Mouse (Mus musculus) urinary bladder, postnatal 4 days (tissue): ENCODE measurements at regions not wholly inside any gene's neighbourhood (a gene's known extent, or its start where the extent isn't known, plus 50 kb on each side); places are given as distances from the start of the nearest gene placed in this dataset.

Experiments used
- DNase-seq, 2 experiments: peaks; one replicate each; pipeline ENCODE4 v3.0.0; 2021 to 2022; ENCODE audit warnings: low spot score in 2 of 2

- DNase-seq, result no peak
Measured at GRCm38 (mm10) chr8:86428998-86429651, 151.4 kb downstream of the Abcc12 start.

DNA sequence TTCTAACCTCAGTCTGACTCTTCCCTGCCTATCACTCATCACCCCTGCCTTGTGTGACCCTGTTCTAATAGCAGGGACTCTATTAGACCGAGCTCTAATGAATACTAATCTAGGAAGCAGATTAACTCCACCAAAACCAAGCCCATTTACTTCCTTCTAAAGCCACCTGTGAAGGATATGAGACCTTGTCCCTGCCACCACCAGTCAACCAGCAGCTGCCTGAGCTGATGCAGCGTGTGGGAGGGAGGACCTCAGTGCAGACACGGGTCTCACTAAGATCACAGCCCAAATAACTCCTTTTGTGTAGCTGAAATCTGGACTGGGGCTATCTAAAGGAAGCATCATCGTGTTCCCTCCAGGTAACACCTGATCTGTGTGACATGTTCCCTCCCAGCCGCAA is 152.4 kb downstream of the Abcc12 start:
- DNase-seq, result no peak

DNA sequence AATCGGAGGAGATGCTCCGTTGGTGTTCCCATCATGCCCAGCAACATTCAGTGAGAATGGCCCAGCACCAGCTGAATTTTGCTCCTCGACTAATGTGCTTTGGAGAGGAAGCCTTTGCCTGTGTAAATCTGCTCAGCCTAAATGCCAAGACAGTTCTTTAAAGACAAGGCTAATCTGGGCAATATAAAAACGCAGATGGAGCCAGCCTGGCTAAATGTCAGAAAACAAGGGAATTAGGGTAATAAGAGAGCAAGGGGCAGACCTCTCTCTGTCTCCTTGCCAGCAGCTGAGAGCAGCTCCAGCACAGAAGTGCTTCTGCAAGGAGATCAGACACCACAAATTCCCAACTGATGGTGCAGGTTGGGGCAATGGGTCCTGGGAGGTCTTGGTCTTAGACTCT is 154.4 kb downstream of the Abcc12 start:
- DNase-seq, result no peak

- no peak for DNase-seq
Measured at GRCm38 (mm10) chr8:86425382-86425781, 155.1 kb downstream of the Abcc12 start.

DNA sequence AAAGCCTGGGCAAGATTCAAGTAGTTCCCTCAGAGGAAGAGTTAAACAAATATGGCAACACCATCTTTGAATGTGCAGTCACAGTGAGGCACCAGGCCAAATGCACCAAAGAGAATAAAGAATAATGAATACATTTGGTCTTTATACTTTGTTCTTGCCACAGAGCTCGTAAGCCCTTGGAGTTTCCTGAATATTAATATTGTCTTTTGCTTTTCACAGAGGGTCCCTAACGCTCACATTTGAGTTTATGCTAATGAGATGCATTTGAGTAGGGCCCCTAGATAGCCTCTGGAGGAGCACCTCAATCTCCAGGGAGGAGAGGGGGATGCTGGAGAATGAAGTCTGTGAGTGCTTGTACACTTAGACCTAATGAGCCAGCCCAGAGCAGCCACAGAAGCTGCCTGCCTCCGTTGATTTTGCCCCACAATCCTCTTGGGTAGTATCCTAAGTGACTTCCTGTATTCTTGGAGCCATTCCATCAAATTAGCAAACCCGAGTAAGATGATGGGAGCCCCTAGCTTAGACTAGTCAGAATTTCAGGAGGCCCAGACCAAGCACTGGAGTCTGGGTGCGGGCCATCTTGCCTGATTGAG is 161.3 kb downstream of the Abcc12 start:
- no peak for DNase-seq

DNA sequence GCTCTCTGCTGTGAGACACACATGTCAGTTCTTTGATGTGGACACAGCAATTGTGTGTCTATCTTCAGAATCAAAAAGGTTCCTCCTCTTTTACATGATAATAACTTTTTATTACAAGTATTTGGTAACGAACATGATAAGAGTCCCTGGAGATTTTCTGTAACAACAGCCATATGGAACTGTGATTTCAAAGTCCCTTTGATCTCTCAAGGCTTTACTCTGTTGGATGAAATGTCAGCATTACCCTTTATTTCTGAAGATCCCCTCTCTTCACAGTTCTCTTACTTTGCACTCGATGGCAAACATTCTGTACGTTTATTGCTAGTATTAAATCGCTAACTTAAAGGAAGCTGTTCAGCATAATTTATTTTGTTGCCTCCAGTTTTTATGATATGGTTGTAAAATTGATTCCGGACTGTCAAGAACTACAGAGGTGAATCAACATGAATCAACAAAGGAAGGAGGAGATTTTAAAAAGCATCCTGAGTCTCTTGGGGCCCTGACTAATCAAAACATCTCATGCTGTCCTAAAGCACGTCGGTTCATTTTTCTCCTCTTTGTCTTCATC is 162.0 kb downstream of the Abcc12 start:
- no peak for DNase-seq

DNA sequence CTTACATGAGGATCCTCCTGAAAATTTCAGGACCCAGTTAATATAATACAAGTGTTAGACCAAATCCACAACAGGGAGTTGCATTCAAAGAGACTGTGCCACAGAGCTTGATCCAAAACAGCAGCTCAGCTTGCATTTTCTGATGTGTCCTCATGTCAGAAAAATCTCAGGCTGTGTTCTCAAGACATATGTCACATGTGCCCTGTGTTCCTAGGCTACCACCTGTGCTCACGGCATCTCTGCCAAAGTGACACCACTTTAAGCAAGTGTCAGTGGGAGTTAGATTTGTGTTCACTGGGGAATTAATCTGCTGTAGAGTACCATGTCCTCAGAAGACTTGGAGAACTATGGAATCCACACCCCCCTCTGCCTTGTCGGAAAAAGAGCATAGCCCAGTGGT is 165.3 kb downstream of the Abcc12 start:
- DNase-seq, result no peak

DNA sequence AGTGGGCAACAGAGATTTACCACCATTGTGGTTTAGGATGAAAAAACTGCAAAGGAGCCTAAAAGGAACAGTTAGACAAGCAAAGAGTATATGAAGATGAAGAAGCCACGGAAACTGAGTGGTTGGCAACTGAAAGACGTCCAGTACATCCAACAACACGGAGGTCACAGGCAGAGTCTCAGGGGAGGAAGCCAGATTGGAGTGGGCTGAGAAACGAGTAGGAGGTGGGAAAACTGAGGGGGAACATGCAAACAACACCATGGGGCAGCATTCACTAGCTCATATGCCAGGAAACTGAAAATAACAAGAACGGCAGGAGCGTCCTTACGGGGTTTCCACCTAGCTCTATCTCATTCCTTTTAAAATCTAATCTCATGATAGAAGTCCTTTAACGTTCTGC is 169.3 kb downstream of the Abcc12 start:
- no peak for DNase-seq

GRCm38 (mm10) chr8:86406196-86406595 is 174.3 kb downstream of the Abcc12 start:
- no peak for DNase-seq

- no peak for DNase-seq
Measured at GRCm38 (mm10) chr8:86403434-86403833, 177.1 kb downstream of the Abcc12 start.

DNA sequence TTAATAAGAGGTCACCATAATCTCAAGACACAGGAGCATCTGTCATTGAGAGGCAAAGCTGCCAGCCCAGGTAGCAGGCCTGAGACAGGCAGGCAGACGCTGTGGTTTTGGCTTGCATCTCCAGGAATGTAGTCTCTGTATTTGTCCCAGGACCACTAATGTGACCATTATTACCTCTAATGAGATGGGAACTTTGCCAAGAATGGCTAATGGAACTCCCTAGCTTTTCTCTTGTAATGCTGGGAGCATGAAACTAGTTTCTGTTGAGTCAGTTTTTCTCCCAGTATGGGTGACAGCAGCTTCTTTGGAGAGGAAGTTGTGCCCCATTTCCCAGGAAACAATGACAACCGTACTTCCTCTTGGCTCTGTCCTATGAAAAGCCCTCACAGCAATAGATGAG is 178.5 kb downstream of the Abcc12 start:
- DNase-seq, result no peak

DNA sequence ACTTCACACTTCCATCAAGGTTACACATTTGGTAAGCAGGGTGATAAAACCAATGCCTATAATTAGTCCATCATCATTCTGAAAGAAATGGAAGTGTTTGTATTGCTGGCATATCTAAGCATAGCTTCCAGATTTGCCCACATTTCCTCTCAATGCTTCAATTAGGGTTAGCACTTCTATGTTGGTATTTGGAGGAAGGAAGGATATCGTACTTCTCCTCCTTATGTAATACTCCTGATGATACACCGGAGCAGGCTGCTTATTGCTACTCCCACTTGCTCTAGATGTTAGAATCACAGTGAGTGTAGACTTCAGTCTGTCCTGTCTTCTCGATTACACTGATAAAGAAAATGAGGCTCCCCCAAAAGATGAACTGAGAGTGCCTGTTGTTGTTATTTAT is 185.4 kb downstream of the Abcc12 start:
- DNase-seq, result no peak

- no peak for DNase-seq
Measured at GRCm38 (mm10) chr8:86393835-86394234, 186.7 kb downstream of the Abcc12 start.

DNA sequence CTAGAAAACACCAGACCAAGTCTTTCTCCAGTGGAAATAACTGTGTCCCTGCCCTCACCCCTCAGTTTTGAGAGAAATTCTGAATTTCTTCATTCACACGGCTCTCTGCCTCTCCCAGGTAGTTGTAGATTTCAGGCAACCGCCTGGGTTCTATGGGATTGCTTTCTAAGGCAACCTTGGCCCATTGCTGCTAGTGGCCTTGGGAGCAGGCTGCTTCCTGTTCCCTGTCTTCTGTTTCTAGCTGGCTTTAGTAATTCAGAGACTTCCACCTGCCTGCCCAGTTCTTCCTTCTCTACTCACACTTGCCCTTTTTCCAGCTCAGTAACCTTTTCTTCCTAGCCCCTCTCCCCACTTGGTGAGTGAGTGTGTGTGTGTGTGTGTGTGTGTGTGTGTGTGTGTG is 187.1 kb downstream of the Abcc12 start:
- no peak for DNase-seq

GRCm38 (mm10) chr8:86390715-86391114 is 189.8 kb downstream of the Abcc12 start:
- DNase-seq, result no peak

DNA sequence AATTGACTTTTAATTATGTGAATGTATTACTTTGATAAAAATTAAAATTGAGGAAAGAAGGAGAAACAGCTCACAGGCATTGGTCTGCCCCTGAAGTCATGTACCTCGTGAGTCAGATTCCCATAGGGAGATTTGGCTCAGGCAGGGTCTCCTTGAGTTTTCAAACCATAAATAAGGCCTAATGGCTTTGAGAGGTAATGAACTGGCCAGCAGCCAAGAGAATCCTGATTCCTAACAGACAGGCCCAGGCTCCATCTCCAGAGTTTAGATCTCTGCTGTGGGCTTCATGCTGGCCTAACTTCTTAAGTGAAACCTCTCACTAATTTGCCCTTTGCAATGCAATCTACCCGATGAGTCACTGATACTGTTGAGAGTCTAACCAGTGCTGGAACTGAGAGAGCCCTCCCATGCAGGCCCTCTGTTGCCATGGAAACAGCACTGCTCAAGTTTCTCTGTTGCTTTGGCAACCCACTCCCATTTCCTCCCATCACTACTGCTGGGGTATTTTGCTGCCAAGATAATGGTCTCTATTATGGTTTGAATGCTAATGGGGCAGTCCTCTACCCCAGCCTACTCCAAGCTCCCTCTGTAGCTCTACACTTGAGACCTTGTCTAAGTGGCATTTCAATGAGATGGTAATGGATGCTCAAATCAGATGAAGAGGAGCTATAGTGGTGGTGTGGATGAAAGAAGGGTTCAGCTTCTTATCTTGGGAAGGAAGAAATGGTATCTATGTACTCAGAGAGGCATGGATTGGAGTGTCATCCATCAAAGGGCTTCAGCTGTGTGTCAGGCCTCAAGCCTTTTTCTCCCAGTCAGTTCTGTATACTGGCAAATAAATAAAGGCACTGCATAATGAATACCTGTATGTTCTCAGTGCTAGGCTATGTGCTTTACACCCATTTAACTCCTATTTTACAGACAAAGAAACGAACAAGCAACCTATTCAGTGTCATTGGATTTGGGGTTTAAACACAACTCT is 190.5 kb downstream of the Abcc12 start:
- no peak for DNase-seq

DNA sequence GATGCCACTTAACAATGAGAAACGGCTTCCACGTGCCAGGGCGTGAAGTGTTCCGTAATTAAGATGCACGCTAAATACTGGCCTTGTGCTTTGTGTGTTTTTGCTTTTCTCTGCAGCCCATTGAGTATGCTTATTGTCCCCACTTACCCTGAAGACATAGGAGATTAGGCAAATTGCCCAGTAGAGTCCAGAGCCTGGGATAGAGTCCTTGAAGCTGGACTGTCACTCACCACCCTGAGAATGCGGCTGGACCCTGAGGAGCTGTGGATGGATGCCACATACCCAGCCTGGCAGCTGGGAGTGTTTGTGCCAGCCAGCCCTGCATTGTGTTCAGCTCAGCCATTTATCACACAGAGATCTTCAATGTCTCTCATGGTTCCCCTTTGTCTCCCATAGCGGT is 195.2 kb downstream of the Abcc12 start:
- no peak for DNase-seq

DNA sequence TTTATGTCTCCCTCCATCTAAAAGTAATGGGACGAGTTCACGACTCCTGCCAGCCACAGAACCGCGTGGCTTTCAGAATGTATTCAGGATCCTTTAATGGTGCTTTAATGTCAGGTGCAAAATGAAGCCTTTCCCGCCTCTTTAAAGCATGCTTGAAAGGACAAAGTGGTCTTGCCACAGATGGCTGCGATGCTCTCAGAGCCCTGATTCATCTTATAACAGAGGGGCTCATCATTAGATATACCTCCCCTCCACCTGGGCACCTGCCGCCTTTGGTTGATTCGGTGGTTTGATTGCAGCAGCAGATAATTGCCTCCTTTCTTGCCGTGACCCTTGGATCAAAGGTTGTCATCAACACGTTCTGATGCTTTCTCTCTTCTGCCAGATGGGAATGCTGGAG is 198.5 kb downstream of the Abcc12 start:
- no peak for DNase-seq

DNA sequence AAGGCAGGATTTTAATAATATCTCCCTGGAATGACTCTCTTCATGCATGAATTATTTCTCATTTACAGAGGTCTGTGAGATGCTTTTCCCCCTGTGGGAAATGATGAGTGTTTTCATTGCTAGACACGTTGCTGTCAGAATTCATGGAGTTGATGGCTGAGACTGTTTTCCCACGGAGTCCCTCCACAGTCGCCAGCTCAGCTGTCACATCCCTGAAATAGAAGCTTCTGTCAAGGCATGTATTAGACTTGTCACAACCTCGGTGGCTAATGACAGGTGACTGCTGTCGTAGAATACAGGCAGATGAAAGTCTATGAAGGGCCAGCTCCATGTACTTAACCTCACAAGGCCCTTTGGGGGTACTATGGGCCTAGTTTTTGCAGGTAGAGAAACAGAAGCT is 212.4 kb downstream of the Abcc12 start:
- no peak for DNase-seq

DNA sequence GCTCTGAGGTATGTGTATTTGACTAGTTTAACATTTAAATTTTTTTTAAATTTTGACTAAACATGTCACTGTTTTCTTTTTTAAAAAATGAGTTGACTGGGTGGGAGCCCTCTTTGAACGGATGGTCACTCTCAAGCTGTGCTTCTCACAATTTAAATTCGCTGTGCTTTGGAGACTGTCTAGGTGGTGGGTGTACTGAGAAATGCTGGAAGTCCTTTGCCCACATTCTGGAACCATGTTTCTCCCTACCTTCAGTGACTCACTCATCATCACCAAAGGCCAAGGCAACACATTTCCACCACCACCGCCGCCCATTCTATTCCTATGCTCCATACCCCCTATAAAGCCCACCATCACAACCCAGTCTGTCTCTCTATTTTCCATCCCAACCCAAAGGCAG is 213.8 kb downstream of the Abcc12 start:
- no peak for DNase-seq

GRCm38 (mm10) chr8:86365726-86366125 is 214.8 kb downstream of the Abcc12 start:
- no peak for DNase-seq

DNA sequence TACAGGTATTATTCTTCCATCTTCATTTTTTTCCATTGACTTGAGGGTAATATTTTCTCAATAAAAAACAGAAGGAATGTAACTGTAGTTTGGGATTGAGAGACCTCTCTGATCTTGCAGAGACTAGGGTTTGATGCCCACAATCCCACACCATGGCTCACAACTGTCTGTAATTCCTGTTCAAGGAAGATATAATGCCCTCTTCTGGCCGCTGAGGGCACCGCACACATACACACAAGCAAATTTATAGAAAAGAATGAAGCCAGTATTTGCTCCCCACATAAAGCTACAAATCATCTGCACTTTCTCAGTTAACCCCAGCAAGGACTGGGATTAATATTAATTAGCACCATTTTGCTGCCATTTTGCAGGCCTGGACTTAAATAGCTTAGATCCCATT is 215.6 kb downstream of the Abcc12 start:
- DNase-seq, result no peak
